Mouse (Mus musculus): ENCODE measurements around the gene Grasp. TPM values are rescaled to one million over a fixed set of nuclear protein-coding genes. Genes with fewer than 3 reads are reported as not detected.

The Grasp gene
- total RNA-seq, 2 experiments from 2014 or later, result 14.9 to 18.0 TPM

- peak; percentile 96 to 98 for DNase-seq
- intact Hi-C loops (cut with DNase I), result no loop called here
These were observed 42.4 kb downstream of the Grasp start for GRCm38 (mm10) chr15:101266132-101266963.

GRCm38 (mm10) chr15:101267053-101268032, 43.4 kb downstream of the Grasp start:
- DNase-seq, result peak; percentile 37 to 45
- intact Hi-C loops (cut with DNase I), result loop anchor here (1.0 kb wide), 1 partner anchor 16 kb away; no protein-coding TSS in a partner anchor

- intact Hi-C loops (cut with DNase I), result no loop called here
- DNase-seq, result no peak
These were observed 46.3 kb downstream of the Grasp start for GRCm38 (mm10) chr15:101270101-101270820.

- no peak for DNase-seq
- intact Hi-C loops (cut with DNase I), result no loop called here
These were observed 47.1 kb downstream of the Grasp start for GRCm38 (mm10) chr15:101271107-101271506.

GRCm38 (mm10) chr15:101271513-101271912, 47.5 kb downstream of the Grasp start:
- no peak for DNase-seq
- intact Hi-C loops (cut with DNase I), result no loop called here

GRCm38 (mm10) chr15:101274380-101274779, 50.4 kb downstream of the Grasp start:
- intact Hi-C loops (cut with DNase I), result no loop called here
- DNase-seq, result no peak

- DNase-seq, result no peak
- intact Hi-C loops (cut with DNase I), result no loop called here
These were observed 53.4 kb downstream of the Grasp start for GRCm38 (mm10) chr15:101277351-101277899.

- intact Hi-C loops (cut with DNase I), result no loop called here
These were observed 54.6 kb downstream of the Grasp start for GRCm38 (mm10) chr15:101278589-101278988.

GRCm38 (mm10) chr15:101279430-101279999, 55.5 kb downstream of the Grasp start:
- intact Hi-C loops (cut with DNase I), result no loop called here
- no peak for DNase-seq

More at GRCm38 (mm10) chr15:101278589-101278988, 54.6 kb downstream of the Grasp start:
- no peak for DNase-seq

Small RNAs within 50 kb of the gene (microRNA-seq; reads per million reads assigned to microRNA genes)
- 0 to 0.47 reads per million in 2 experiments for gene Mir6962

Other genes starting within 250 kb of the Grasp start
- gene Gm47841, start 176.8 kb upstream of the Grasp start, total RNA-seq (2021), result under 1 TPM; 0.25 to 0.41 TPM
- 1 to 10 TPM; 3.5 to 3.9 TPM for gene Fignl2, start 145.6 kb upstream of the Grasp start, total RNA-seq (2021)
- not detected for gene Ankrd33, start 108.4 kb upstream of the Grasp start, total RNA-seq (2021)
- gene Acvrl1, start 95.7 kb upstream of the Grasp start, total RNA-seq (2021), result 10 to 100 TPM; 27.1 to 36.6 TPM
- gene Acvr1b, start 50.1 kb upstream of the Grasp start, total RNA-seq (2021), result 10 to 100 TPM; 18.7 to 20.9 TPM
- gene Nr4a1, start 30.1 kb downstream of the Grasp start, total RNA-seq (2021), result 10 to 100 TPM; 16.8 to 20.4 TPM
- gene Atg101, start 60.1 kb downstream of the Grasp start, total RNA-seq (2021), result 10 to 100 TPM; 24.1 to 28.2 TPM
- gene 6030408B16Rik, start 69.0 kb downstream of the Grasp start, total RNA-seq (2021), result 1 to 10 TPM; 2.3 to 3.6 TPM
- 1 to 10 TPM; 1.7 to 2.2 TPM for gene Krt80, start 146.0 kb downstream of the Grasp start, total RNA-seq (2021)
- gene Krt7, start 186.9 kb downstream of the Grasp start, total RNA-seq (2021), result 1 to 10 TPM; 3.8 to 4.5 TPM
- gene Krt87, start 214.6 kb downstream of the Grasp start, total RNA-seq (2021), result not detected
- gene Krt88, start 223.6 kb downstream of the Grasp start, total RNA-seq (2021), result not detected
- not detected for gene Krt81, start 239.6 kb downstream of the Grasp start, total RNA-seq (2021)
- gene Krt86, start 249.3 kb downstream of the Grasp start, total RNA-seq (2021), result not detected